Mouse (Mus musculus): ENCODE results near the gene Cyp4f17. TPM values are rescaled to one million over a fixed set of nuclear protein-coding genes. Genes with fewer than 3 reads are reported as not detected.
"Not testable (repeated sequence)": the region's sequence is repeated elsewhere in the genome, so short reads cannot be mapped to it uniquely, and the experiment has no call there.

Cyp4f17 gene
- total RNA-seq, 1 experiment, result 7.2 TPM

- no peak overlapping the region for H3K4me3 ChIP-seq (ENCODE audit: insufficient read depth in 1 of 2, low read depth in 1 of 2, low read length in 2 of 2, poor library complexity in 1 of 2, severe bottlenecking in 1 of 2)
- peaks cover 7% of the 10 kb centered on the region; the same call in 1 of the 2 replicates for H3K36me3 ChIP-seq (ENCODE audit: control insufficient read depth, insufficient read depth, low read length, poor library complexity, severe bottlenecking)
- in situ Hi-C loops (cut with MboI; ENCODE audit: low sequenced_read_pairs in 2 of 2, unreplicated experiment in 2 of 2), result no loop called here
- H3K9me3 ChIP-seq (ENCODE audit: control insufficient read depth, insufficient read depth, low read depth, low read length), result no peaks in the 10 kb centered on the region
- H3K4me1 ChIP-seq (ENCODE audit: control insufficient read depth in 2 of 2, insufficient read depth in 2 of 2, low read length in 2 of 2, poor library complexity in 1 of 2), result peaks cover 0 to 2% of the 10 kb centered on the region in 2 experiments; a peak in 1 of 4 replicates
- no peak for DNase-seq (ENCODE audit: low read depth, low spot score)
- TF ChIP-seq HCFC1 (IDR thresholded peaks at IDR 0.05; ENCODE audit: borderline replicate concordance, insufficient read depth, low read length), result no peak
- TF ChIP-seq CHD2 (IDR thresholded peaks at IDR 0.05; ENCODE audit: low read depth, low read length), result no peak
- no peak for TF ChIP-seq ZC3H11A (IDR thresholded peaks at IDR 0.05; ENCODE audit: borderline replicate concordance, low read depth, low read length)
- no peak for TF ChIP-seq MAFK (IDR thresholded peaks at IDR 0.05; ENCODE audit: insufficient read depth, low read depth, low read length)
- no peak for TF ChIP-seq ZNF384 (IDR thresholded peaks at IDR 0.05; ENCODE audit: low read depth, low read length)
- no peak overlapping the region for H3K27ac ChIP-seq (ENCODE audit: insufficient read depth, low read depth, low read length, poor library complexity, severe bottlenecking)
- no peak overlapping the region for H3K9ac ChIP-seq (ENCODE audit: insufficient read depth, low read depth, low read length, poor library complexity, severe bottlenecking)
Observed at GRCm38 (mm10) chr17:32521981-32522380, 16.1 kb downstream of the Cyp4f17 start.

- Histone ChIP-seq H3K36me3 (ENCODE audit: control insufficient read depth, insufficient read depth, low read length, poor library complexity, severe bottlenecking) (peaks cover 7% of the 10 kb centered on the region; the same call in 1 of the 2 replicates), H3K4me1 (ENCODE audit: control insufficient read depth in 2 of 2, insufficient read depth in 2 of 2, low read length in 2 of 2, poor library complexity in 1 of 2) (peaks cover 0 to 2% of the 10 kb centered on the region in 2 experiments; a peak in 1 of 4 replicates), H3K27ac (ENCODE audit: insufficient read depth, low read depth, low read length, poor library complexity, severe bottlenecking) (no peak overlapping the region), H3K9me3 (ENCODE audit: control insufficient read depth, insufficient read depth, low read depth, low read length) (no peaks in the 10 kb centered on the region), H3K9ac (ENCODE audit: insufficient read depth, low read depth, low read length, poor library complexity, severe bottlenecking) (no peak overlapping the region), H3K4me3 (ENCODE audit: insufficient read depth in 1 of 2, low read depth in 1 of 2, low read length in 2 of 2, poor library complexity in 1 of 2, severe bottlenecking in 1 of 2) (no peak overlapping the region)
- TF ChIP-seq MAFK (IDR thresholded peaks at IDR 0.05; ENCODE audit: insufficient read depth, low read depth, low read length) (no peak), ZNF384 (IDR thresholded peaks at IDR 0.05; ENCODE audit: low read depth, low read length) (no peak), HCFC1 (IDR thresholded peaks at IDR 0.05; ENCODE audit: borderline replicate concordance, insufficient read depth, low read length) (no peak), CHD2 (IDR thresholded peaks at IDR 0.05; ENCODE audit: low read depth, low read length) (no peak), ZC3H11A (IDR thresholded peaks at IDR 0.05; ENCODE audit: borderline replicate concordance, low read depth, low read length) (no peak)
- no peak for DNase-seq (ENCODE audit: low read depth, low spot score)
- in situ Hi-C loops (cut with MboI; ENCODE audit: low sequenced_read_pairs in 2 of 2, unreplicated experiment in 2 of 2), result no loop called here
Observed at GRCm38 (mm10) chr17:32522386-32522785, 16.5 kb downstream of the Cyp4f17 start.

GRCm38 (mm10) chr17:32522816-32523215, 17.0 kb downstream of the Cyp4f17 start:
- Histone ChIP-seq H3K9me3 (ENCODE audit: control insufficient read depth, insufficient read depth, low read depth, low read length) (no peaks in the 10 kb centered on the region), H3K36me3 (ENCODE audit: control insufficient read depth, insufficient read depth, low read length, poor library complexity, severe bottlenecking) (peaks cover 7% of the 10 kb centered on the region; the same call in 1 of the 2 replicates), H3K4me1 (ENCODE audit: control insufficient read depth in 2 of 2, insufficient read depth in 2 of 2, low read length in 2 of 2, poor library complexity in 1 of 2) (peaks cover 0 to 2% of the 10 kb centered on the region in 2 experiments; a peak in 1 of 4 replicates), H3K27ac (ENCODE audit: insufficient read depth, low read depth, low read length, poor library complexity, severe bottlenecking) (no peak overlapping the region), H3K9ac (ENCODE audit: insufficient read depth, low read depth, low read length, poor library complexity, severe bottlenecking) (no peak overlapping the region), H3K4me3 (ENCODE audit: insufficient read depth in 1 of 2, low read depth in 1 of 2, low read length in 2 of 2, poor library complexity in 1 of 2, severe bottlenecking in 1 of 2) (no peak overlapping the region)
- DNase-seq (ENCODE audit: low read depth, low spot score), result no peak
- TF ChIP-seq MAFK (IDR thresholded peaks at IDR 0.05; ENCODE audit: insufficient read depth, low read depth, low read length), result no peak
- in situ Hi-C loops (cut with MboI; ENCODE audit: low sequenced_read_pairs in 2 of 2, unreplicated experiment in 2 of 2), result no loop called here

GRCm38 (mm10) chr17:32523895-32524294, 18.0 kb downstream of the Cyp4f17 start:
- Histone ChIP-seq H3K27ac (ENCODE audit: insufficient read depth, low read depth, low read length, poor library complexity, severe bottlenecking) (no peak overlapping the region), H3K4me3 (ENCODE audit: insufficient read depth in 1 of 2, low read depth in 1 of 2, low read length in 2 of 2, poor library complexity in 1 of 2, severe bottlenecking in 1 of 2) (no peak overlapping the region), H3K4me1 (ENCODE audit: control insufficient read depth in 2 of 2, insufficient read depth in 2 of 2, low read length in 2 of 2, poor library complexity in 1 of 2) (peaks cover 0 to 4% of the 10 kb centered on the region in 2 experiments; a peak in 1 of 4 replicates), H3K36me3 (ENCODE audit: control insufficient read depth, insufficient read depth, low read length, poor library complexity, severe bottlenecking) (peaks cover 7% of the 10 kb centered on the region; the same call in 1 of the 2 replicates), H3K9me3 (ENCODE audit: control insufficient read depth, insufficient read depth, low read depth, low read length) (no peaks in the 10 kb centered on the region), H3K9ac (ENCODE audit: insufficient read depth, low read depth, low read length, poor library complexity, severe bottlenecking) (no peak overlapping the region)
- in situ Hi-C loops (cut with MboI; ENCODE audit: low sequenced_read_pairs in 2 of 2, unreplicated experiment in 2 of 2), result no loop called here
- TF ChIP-seq MAFK (IDR thresholded peaks at IDR 0.05; ENCODE audit: insufficient read depth, low read depth, low read length) (no peak), CHD2 (IDR thresholded peaks at IDR 0.05; ENCODE audit: low read depth, low read length) (no peak), ZC3H11A (IDR thresholded peaks at IDR 0.05; ENCODE audit: borderline replicate concordance, low read depth, low read length) (no peak), ZNF384 (IDR thresholded peaks at IDR 0.05; ENCODE audit: low read depth, low read length) (no peak), HCFC1 (IDR thresholded peaks at IDR 0.05; ENCODE audit: borderline replicate concordance, insufficient read depth, low read length) (no peak)
- no peak for DNase-seq (ENCODE audit: low read depth, low spot score)

- in situ Hi-C loops (cut with MboI; ENCODE audit: low sequenced_read_pairs in 2 of 2, unreplicated experiment in 2 of 2); H3K4me3 ChIP-seq (ENCODE audit: insufficient read depth in 1 of 2, low read depth in 1 of 2, low read length in 2 of 2, poor library complexity in 1 of 2, severe bottlenecking in 1 of 2); H3K36me3 ChIP-seq (ENCODE audit: control insufficient read depth, insufficient read depth, low read length, poor library complexity, severe bottlenecking); H3K9ac ChIP-seq (ENCODE audit: insufficient read depth, low read depth, low read length, poor library complexity, severe bottlenecking); H3K9me3 ChIP-seq (ENCODE audit: control insufficient read depth, insufficient read depth, low read depth, low read length); H3K4me1 ChIP-seq (ENCODE audit: control insufficient read depth in 2 of 2, insufficient read depth in 2 of 2, low read length in 2 of 2, poor library complexity in 1 of 2); DNase-seq (ENCODE audit: low read depth, low spot score); H3K27ac ChIP-seq (ENCODE audit: insufficient read depth, low read depth, low read length, poor library complexity, severe bottlenecking): not testable (repeated sequence)
Observed at GRCm38 (mm10) chr17:32526341-32526740, 20.5 kb downstream of the Cyp4f17 start.

Measured in ES-E14 (cell line).